Mouse (Mus musculus) adipocyte (in vitro differentiated cells): ENCODE measurements at regions not wholly inside any gene's neighbourhood (a gene's known extent, or its start where the extent isn't known, plus 50 kb on each side); places are given as distances from the start of the nearest gene placed in this dataset.

Experiments
- DNase-seq: peaks from one replicate; pipeline ENCODE4 v3.0.0-alpha.2; 2016; ENCODE audit warnings: low spot score

DNA sequence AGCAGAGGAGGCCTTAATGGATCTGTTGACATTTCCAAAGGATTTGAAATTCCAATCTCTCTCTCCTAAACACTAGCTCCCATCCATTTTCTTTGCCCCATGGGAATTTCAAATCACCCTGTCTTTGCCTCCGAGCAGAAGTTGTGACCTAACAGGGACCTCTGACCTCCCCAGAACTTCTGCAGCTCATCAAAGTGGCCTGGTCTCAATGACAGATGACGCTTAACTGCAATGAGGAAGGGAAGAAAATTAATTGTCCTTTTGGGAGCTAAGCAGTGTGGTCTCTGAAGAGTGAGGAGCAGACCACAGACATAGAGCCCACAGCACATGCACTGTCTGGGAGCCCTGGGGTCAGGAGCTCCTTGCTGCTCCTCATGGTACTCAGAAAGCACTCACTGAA lies 155.3 kb downstream of the Tox3 start:
- no peak for DNase-seq

DNA sequence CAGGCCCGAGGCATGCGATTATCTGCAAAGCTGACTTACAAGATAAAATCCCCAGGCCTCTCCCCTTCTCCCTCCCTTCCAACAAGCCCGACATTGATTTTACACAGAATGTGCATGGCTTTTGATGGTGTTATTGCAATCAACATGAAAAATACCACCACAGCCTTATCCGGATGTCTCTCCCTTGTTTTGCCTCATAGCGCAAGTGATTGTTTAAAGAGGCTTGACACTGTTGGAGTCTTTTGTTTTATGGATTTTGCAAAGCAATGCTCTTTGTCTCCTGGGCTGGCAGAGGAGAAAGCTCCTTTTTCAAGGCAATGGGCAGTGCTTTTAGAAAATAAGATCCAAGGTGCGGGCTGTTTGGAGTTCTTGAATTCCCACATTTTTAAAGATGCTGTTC lies 165.3 kb downstream of the Tox3 start:
- DNase-seq, result no peak

DNA sequence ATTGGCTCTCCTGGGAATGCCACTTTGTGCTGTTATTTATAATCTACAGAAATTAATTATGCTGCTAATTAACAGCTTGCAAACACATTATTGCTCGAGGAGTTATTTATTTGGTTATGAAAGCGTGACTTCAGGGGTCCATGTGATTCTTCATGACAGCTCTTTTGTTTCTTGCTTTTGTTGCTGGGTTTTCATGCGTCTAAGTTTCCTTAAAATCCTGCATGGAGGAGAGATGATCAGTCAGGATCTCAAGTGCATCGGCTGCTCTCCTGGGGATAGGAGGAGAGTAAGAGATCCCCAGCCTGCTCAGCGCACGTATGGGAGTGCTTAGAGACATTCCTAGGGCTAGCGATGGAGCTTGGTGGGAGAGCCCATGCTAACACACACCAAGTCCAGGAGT lies 171.4 kb downstream of the Tox3 start:
- no peak for DNase-seq

DNA sequence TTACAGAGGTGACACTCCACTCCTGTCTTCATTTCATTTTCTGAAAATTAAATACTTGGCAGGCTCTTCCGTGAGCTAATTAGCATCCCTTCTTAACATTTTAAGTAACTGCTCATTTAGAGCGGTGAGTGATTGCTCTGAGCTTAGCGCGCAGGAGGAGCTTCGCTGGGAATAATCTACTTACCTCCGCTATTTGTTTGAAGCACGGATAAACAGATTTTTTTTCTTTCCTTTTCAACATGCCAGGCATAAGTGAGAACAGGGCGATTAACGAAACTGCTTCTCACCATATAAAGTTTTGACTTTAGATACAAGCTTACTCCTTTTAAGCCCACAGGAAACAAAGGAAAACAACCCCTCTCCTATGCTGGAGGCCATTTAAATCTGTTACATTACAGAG lies 171.8 kb downstream of the Tox3 start:
- no peak for DNase-seq

DNA sequence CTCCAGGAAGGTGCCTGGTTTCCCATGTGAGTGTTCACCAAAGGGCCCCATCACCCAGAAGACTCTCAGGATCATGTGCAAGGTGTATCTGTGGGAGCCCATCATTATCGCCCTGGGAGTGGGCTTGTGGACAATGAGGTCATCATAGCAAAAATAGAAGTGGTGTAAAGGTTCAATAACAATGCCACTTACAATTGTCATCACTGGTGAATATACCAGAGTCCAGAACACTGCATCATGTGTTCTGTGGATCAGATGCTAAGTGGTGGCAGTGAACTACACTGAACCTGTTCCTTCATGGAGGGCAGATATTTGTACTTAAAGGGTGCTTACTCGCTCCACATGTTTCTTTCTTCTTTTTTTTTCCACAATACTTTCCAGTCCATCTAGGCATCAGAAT lies 181.5 kb downstream of the Tox3 start:
- no peak for DNase-seq

DNA sequence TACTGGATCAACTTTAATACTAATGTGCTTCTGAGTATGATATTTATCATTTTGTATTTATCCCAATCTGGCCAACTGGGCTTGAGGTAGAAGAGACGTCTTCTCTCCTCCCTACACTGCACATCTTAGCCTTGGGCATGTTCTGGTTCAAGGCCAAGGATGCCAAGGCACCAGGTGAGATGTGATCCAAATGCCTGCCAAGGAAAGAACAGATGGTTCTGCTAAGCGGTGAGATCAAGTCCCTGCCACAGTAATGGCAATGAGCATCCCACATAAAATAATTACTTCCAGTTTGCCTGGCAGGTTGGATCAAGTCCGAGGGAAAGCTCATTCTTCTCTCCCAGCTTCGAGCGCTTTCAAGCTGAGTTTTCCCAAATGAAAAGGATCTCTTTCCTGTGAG lies 196.7 kb downstream of the Tox3 start:
- DNase-seq, result no peak

DNA sequence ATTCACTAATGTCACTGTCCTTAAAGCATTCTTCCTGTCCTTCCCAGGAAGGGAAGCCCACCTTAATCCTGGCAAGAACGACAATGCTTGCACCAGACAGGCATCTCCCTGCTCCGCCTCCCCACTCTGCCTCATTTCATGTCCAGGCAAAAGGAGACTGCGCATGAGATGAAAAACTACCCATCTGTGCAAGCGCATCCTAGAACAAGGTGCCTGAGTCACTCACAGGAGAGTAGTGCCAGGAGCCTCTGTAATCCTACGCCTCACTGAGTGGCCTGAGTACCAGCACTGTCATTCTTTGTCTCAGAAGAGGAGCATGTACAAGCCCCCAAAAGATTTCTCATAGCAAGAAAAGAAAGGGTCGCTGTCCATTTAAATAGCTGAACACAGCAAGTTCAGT lies 198.2 kb downstream of the Tox3 start:
- no peak for DNase-seq

DNA sequence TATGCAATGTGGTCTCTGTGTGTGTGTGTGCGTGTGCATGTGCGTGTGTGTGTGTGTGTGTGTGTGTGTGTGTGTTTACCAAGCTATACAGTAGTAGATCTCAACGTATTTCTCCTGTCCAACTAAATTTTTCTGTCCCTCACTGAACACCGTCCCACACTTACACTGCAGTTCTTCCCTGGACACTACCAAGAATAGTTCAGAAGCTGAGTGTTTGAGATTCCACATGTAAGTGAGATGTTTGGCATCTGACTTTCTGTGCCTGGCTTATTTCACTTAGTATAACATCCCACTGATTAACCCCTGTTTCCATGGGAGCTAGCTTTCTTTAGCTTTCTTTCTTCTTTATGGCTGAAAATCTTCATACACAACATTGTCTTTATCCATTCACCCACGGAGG lies 213.5 kb downstream of the Tox3 start:
- no peak for DNase-seq

DNA sequence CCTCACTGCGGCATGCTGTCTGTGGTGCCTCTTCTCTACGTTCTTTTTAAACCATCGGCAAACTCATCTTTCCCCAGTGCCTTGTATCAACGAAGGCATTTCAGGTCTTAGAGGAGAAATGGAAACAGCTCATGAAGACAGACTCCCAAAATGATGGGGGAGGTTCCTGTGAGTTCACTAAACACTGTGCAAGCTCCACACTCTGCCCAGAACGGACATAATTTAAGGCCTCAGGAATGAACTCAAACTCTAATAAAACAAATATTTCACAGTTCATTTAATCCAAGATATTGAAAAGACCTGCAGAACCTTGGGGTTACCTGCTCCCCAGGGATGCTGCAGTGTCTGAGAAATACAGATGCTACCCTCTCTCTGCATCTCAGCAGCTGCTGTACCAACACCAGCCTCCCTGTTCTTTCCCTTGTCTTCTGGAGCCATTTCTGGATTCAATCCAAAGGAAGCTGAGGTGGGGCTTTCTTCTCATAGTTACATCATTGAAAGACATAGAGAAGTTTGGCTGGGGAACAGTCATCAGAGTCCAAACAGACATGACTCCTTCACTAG lies 217.4 kb downstream of the Tox3 start:
- no peak for DNase-seq

DNA sequence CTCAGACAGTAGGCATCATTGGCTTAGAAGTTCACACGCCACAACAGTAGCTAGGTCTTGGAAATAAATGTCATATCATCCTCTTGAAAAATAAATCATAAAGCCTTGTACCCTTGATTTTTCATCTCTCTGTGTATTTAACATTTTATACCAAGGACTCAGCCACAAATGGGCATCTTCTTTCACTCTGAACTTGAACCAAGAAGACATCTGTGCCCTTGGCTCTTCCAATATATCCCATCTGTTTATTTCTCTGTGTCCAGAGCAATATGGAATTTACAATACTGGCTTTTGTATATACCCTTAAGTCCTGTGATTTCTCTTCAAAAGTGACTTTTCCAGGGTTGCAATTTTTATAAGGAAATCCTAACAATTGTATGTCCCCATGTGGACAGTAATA lies 222.7 kb downstream of the Tox3 start:
- no peak for DNase-seq

DNA sequence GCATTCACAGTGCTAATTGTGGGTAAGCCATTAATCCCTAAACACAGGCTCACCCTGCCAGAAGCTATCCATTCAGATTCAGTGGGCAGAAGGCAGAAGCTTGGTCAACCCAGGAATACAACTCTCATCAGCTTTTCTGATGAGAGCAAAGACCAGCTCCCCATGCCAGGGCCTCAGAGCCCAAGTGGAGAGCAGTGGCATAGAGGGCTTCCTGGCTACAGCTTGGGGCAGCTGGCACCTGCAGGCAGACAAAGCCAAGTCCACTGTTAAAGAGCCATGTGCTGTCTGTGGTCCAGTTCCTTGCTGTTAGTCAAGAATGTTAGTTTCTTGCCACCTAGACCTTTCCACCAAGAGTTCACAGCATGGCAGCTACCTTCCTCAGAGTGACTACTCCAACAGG lies 225.0 kb downstream of the Tox3 start:
- no peak for DNase-seq

DNA sequence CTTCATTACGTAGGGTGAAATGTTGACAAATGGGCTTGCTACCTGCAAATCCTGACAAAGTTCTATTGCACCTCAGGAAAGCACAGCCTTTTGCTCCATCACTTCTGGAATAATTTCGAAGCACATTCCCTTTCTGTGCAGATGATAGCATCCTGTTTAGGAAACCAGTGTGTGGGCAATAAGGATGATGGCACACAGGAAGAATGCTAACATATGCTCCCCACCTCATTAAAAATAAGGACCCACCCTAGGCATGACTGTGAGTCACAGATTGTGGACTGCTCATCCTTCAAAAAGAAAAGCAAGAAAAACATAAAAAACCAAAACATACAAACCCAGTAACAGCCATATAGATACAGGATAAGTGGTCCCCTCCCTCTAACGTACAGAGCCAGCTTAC lies 226.2 kb downstream of the Tox3 start:
- DNase-seq, result no peak

DNA sequence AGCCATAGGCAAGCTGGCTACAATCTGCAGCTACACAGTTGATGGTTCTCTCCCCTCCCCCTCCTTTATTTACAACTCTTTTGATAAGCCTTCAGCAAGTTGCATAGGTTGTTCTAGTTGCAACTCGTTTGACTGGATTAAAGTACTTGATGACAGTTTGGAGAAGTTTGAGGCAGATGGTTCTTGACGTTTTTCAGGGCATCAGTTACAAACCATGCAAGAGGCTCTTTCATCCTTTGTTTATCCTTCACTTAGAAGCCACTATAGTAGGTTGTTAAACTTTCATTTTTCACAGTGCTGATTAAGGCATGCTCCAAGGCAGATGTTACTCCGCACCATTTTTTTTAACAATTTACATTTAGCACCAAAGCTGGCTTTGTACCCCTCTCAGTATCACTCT lies 227.1 kb downstream of the Tox3 start:
- DNase-seq, result no peak

DNA sequence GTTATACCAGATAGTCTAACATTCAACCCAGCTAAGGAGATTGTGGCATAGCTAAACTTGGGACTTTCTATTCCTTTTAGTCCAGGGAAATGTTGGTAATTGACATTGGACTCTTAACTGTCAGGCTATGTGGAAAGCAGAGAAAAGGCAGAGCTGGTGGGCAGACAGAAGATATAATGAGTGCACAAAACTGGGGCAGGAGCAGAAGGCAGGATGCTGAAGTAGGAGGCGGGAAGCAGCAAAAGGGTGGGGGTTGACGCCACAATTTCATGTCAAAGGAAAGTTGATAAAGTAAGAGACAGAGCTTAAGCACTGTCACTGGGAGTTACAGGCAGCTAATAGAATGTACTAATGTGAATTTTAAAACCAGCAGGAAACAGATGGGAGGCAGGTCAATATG lies 232.7 kb downstream of the Tox3 start:
- DNase-seq, result no peak

DNA sequence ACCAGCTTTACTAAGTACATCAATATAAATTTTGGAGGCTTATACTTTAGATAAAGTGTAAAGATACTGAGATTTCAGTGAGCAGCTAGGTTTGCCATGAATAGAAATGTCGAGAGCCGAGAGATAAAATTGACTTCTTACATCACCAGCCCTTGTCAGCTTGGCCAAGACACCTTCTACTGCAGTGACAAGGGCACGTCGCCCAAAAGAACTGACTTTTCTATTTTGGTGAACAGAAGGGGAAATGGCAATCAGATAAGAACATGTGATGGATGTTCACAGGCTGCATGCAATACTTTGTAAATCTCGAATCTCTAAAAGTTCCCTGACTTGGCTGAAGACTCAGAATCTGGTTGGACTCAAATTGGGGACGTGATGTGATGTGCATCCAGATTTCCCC lies 247.6 kb downstream of the Tox3 start:
- DNase-seq, result no peak

DNA sequence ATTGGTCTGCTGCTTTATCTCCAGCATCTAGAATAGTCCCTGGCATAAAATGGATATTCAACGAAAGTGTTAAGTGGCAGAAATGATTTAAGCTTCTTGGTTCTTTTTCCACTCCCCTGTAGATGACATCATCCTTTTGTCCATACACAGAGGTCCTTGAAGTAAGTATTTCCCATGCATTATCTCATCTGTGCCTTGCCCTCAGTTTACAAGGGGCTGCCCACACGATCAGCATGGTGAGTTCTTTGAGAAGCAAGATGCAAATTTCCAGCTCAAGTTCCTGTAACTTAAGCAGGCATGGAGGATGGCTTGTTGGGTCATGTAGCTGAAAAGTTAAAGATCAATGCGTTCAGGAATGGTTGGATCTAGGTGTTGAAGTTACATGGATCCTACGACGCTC lies 265.5 kb downstream of the Tox3 start:
- DNase-seq, result no peak

DNA sequence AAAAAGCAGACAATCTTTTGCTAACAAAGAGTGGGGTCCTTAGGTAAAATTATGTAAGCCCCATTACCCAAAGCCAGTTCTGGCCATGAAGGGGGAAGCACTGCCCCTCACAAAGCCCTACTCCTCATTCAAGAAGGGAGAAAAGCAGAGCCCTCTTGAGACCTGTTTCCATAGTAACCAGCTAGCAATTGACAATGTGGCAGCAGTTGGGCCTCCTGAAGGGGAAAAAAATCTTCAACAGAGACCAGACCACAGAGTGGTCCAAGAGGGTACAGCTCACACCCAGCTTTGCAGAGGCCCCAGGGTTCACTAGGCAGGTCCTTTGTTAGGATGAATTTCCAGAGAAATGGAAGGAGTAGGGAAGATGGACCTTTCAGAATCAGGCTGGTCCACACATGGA lies 271.8 kb downstream of the Tox3 start:
- no peak for DNase-seq

DNA sequence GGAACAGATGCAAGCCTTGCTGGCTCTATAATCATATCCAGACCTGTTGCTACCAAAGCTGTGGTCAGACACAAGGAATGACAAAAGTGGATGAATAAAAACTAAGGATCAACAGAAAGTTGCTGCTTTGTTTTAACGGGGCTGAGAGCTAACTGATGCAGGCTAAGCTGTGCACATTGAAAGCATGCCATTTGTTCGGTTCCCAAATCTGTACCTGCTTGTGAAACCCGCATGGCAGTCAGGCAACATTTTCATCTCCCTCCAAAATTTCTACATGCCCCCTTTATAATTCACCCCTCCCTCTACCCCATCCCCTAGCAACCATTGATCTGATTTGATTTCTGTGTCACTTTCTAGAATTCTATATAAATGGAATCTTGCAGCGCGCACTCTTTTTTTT lies 272.3 kb downstream of the Tox3 start:
- DNase-seq, result no peak

DNA sequence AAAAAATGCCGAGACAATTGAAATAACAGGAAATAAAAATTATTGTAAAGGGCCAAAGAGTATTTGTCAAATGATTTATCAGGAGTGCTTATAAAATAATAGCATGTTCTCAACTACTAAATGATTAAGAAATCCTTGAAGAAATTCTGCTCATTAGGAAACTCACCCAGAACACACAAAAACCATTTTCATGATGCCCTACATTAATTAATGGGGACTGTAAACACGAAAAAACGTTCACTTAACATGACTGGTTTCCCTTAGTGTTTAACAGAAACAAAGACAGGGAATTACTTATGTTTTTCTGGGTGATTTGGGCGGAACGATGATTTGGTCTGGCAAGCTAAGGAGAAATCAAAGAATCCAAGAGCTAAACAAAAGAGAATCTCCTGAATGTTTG lies 278.1 kb downstream of the Tox3 start:
- no peak for DNase-seq

DNA sequence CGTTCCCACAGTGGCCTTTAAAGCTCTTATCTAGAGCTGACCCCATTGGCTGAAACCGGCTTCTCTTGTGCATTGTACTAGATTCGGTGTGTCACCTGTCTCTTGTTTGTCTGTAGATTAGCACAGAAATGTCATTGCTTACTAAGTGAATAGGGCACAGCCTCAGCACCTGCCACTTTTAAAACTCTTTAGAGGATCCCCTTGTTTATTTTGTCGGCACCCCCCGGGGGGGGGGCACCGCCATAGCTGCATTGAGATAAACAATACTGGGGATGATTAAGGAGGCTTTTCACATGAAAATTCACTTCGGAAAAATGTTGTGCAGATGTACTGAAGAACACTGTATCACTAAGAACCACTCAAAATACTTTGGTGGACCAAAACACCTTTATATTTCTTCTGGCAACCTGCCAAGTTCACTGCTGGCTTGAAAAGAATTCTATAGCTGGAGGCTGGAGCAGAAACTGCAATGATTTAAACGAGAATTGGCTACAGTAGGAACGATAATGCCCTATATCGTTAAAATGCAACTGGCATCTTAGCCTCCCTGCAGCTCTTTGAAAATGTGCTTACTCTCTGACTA lies 278.6 kb downstream of the Tox3 start:
- DNase-seq, result no peak

DNA sequence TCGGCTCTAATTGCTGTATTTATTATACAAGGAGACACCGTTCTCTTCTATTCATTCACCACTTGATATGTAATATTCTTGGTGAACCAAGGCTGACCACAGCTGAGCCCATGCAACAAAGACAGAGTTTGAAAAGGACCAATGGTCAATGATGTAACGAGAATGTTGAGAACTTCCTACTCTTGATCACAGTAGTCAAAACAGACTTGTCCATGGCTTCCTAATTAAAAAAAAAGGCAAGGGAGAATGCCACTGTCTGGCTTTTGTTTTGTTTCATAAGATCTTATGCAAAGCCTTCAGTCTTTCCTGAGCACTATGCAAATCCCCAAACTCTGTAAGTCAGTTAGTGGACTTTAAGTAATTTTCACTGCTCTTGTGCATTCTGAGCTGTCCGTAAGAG lies 279.7 kb downstream of the Tox3 start:
- DNase-seq, result no peak

DNA sequence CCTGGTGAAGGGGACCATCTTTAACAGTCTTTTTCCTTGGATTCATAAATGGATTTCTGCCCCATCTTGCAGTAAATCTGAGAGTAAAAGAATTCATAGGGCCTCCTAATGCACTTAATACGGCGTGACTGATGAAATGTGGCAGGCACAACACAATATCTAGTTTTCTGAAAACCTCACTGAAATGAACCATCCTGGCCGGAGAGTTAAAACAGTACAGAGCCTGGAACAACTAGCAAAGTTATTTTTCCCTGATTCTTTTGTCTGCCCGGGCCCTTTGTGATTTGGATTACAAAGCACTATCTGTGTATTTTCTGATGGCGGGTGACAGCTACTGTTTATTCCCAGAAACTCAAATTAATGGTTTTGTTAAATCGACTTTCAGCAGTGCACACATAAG lies 283.8 kb downstream of the Tox3 start:
- no peak for DNase-seq

DNA sequence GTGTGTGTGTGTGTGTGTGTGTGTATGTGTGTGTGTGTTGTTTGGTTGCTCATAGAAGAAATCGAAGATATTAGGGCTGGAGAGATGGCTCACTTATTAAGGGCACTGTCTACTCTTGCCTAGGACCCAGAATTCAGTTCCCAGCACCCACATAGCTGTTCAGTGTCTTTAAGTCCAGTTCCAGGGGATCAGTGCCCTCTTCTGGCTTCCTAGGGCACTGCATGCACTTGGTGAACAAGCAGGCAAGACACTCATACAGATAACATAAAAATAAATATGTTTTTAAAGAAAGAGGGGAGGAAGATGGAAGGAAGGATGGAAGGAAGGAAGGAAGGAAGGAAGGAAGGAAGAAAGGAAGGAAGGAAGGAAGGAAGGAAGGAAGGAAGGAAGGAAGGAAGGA lies 284.9 kb downstream of the Tox3 start:
- DNase-seq, result no peak

DNA sequence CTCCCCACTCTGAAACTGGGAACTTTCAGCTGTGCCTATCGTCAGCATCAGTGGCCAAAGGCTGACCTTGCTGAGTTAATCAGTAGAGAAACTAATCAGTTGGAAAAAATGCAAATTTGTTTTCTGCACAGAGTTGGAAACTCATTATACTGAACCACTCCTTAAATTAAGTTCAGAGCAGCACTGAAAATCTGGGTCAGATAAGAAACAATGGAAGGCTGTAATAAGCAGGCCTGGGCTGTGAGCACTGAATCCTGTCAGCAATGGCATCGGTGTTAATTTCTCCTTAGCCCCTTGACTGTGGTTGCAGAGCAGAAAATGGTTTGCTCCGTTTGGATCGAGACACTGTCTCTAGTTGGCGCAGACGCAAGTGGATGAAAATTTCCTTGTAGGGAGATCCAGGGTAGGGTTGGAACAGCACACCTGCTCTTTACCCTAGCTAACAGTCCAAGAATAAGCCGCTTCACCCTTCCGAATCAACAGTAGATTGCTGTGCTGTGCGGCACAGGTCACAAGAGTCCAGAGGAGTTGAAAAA lies 289.4 kb downstream of the Tox3 start:
- no peak for DNase-seq

DNA sequence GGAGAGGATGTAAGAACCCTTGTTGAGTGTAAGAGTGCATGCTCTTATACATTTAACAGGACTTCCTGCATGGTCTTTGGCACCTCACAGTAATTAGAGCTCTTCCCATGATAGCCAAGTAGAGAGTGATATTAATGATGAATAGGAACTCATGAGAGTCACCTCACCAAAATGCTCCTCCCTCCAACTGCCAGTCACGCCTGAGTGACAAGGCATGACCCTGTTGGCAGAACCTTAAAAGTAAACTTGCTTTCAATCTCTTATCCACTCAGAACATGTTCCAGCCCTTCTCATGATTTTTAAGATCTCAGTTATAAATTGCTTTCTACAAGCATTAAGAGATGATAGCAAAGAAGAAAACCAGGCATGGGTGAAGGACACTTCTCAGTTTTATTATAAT lies 291.8 kb downstream of the Tox3 start:
- no peak for DNase-seq
